Mouse (Mus musculus) gastrocnemius, adult 2 months (tissue): Measurements from ENCODE around the gene Cfap300. TPM values are rescaled to one million over a fixed set of nuclear protein-coding genes. Genes with fewer than 3 reads are reported as not detected.

ENCODE experiments used
- DNase-seq: peaks from one replicate; pipeline ENCODE4 v3.0.0; 2022
- H3K27ac ChIP-seq: fragments of 200-600 bp; 2 replicates; pipeline ENCODE4 v1.8.1; 2022; ENCODE audit warnings: mild to moderate bottlenecking
- H3K4me3 ChIP-seq: fragments of 200-600 bp; 2 replicates; pipeline ENCODE4 v1.8.1; 2022; ENCODE audit warnings: mild to moderate bottlenecking, moderate library complexity
- CTCF ChIP-seq: fragments of 200-600 bp; IDR thresholded peaks from 2 replicates; pipeline ENCODE4 v1.8.1; 2022; ENCODE audit warnings: antibody characterized with exemption, mild to moderate bottlenecking, moderate library complexity
- intact Hi-C: fragments of 180-260 bp; cut with DNase I; formaldehyde crosslinking; loops from one replicate; pipeline ENCODE4 v1.15.1; 2025
- total RNA-seq, 2 experiments: library from RNA; stranded (reverse); gene quantifications; 2 replicates each; pipeline ENCODE4 v1.2.3; 2021

Cfap300 gene
- total RNA-seq, 2 experiments from 2014 or later, result 0.20 to 0.26 TPM

DNA sequence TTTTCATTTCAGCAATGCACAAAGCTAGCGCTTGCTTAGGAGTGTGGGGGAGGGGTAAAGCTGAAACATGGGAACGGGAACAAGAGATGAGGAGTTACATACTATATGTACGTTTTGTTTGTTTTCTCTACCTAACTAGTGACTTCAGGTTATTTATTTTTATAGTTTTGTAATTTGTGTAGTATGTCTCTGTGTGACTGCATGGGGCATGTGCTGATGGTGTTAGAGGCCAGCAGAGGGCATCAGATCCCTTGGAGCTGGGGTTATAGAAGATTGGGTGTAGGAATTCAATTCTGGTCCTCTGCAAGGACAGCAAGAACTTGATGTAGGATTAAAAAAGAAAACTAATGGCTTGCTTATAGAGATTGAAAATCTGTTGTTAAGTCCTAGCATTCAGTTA lies 64.1 kb downstream of the Cfap300 start:
- Histone ChIP-seq H3K27ac (peak overlapping the region; percentile 91; the same call in 1 of the 2 replicates), H3K4me3 (no peak overlapping the region)
- intact Hi-C loops, result no loop called here
- peak; percentile 60 for TF ChIP-seq CTCF
- no peak for DNase-seq

DNA sequence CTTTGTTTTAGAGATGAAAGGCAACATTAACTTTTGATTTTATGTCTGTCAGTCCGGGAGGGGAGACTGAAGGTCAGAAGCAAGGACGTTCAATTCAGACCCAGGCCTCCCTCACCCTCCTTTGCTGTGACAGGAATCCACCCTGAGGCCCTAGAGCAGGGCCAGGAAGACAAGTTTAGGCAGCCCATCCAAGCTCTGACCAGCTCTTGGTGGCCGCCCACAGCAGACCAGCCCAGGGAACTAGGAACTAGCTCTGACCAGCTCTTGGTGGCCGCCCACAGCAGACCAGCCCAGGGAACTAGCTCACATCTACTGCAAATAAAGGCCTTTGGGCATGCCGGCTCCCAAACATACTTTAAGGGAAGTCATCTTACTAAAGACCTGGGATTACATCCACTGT lies 65.0 kb downstream of the Cfap300 start:
- intact Hi-C loops, result no loop called here
- no peak overlapping the region for H3K4me3 ChIP-seq
- TF ChIP-seq CTCF, result no peak
- no peak overlapping the region for H3K27ac ChIP-seq
- DNase-seq, result no peak

DNA sequence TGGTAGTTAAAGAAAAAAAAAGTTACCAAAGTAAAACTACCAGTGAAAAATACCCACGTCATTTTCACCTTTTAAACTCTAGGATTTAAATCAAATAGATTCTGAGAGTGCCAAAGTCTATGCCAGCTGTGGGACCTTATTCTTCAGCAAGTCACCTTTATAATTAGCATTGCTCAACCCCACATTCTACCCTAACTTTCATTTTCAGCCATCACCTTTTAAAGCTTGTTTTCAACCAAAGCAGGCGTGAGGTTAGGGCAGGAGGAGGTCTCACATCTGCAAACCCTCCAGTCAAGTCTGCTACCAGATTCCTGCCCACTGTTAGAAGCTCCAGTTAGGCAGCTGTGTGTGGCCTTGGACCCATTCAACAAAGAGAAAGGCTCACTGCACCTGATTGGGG lies 70.6 kb downstream of the Cfap300 start:
- no peak for DNase-seq
- Histone ChIP-seq H3K4me3 (no peak overlapping the region), H3K27ac (no peak overlapping the region)
- intact Hi-C loops, result no loop called here
- no peak for TF ChIP-seq CTCF

Other genes with a start within 250 kb of the Cfap300 start
- gene Birc2, start 205.8 kb downstream of the Cfap300 start, total RNA-seq, result 10 to 100 TPM; 21.9 to 22.0 TPM
- 1 to 10 TPM; 6.0 to 8.8 TPM for gene Birc3, start 169.6 kb downstream of the Cfap300 start, total RNA-seq
- 10 to 100 TPM; 33.6 to 51.3 TPM for gene Yap1, start 38.2 kb downstream of the Cfap300 start, total RNA-seq
- under 1 TPM; 0.46 to 0.64 TPM for gene Cep126, start 91.5 kb upstream of the Cfap300 start, total RNA-seq